Mouse (Mus musculus) retina, adult 2 months (tissue): ENCODE measurements around the gene Klk5.
A peak's percentile ranks its signal among the peaks of the same experiment; 100 is the strongest.

Experiments used
- DNase-seq: peaks from one replicate; pipeline ENCODE4 v3.0.0-alpha.2; 2012; ENCODE audit warnings: low read depth, low spot score

Klk5 gene

DNA sequence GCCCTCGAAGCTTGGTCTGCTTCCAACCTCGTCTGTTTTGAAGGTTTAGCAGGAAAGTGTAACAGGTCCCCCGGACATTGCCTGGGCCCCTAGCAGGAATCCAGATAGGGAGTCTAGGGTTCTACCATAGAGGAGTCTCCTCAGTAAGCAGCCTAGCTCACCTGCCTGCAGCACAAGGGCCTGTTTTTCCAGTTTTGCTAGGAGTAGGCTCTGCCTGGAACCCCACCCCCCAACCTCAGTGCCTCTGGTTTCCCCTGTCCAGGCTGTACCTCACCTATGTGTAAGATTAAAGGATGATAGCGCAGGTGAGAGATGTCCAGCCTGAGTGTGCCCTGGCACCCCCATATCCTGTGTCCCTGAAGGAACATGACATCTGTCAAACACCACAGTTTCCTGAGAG is 34.7 kb downstream of the Klk5 start:
- DNase-seq = no peak

DNA sequence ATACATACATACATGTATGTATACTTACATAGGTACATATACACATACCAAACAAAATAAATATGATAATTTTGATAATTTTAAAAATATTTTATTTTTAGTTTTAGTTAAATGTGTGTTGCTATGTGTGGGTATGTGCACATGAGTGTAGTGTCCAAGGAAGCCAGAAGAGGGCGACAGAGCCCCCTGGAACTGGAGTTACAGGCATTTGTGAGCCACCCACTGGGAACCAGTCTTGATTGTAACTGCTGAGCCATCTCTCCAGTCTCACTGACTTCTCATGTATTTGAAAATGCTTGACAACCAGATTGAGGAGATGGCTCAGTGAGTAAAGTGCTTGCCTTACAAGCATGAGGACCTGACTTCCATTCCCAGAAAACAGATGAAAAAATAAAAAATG is 36.5 kb downstream of the Klk5 start:
- DNase-seq = no peak

DNA sequence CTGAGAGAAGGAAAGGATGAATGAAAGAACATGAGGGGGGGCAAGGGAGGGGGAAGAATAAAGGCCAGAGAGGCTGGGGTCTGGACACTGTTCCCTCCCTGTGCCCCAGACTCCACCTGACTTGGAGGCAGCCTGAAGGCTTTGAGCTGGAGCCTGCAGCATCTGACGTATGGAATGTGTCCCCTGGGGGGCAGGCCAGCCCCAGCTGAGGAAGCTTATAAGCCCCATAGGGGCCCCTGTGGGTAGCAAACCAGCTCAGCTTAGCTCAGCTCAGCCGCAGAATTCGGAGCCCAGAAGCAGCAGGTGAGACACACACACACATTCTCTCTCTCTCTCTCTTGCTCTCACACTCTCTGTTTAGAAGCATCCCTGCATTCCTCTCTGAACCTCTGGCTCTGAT is 39.1 kb downstream of the Klk5 start, which contains the start of gene Klk4:
TSS of gene Klk4 (plus strand) at position 249 of the 400 bp plus-strand sequence.
- DNase-seq = no peak

DNA sequence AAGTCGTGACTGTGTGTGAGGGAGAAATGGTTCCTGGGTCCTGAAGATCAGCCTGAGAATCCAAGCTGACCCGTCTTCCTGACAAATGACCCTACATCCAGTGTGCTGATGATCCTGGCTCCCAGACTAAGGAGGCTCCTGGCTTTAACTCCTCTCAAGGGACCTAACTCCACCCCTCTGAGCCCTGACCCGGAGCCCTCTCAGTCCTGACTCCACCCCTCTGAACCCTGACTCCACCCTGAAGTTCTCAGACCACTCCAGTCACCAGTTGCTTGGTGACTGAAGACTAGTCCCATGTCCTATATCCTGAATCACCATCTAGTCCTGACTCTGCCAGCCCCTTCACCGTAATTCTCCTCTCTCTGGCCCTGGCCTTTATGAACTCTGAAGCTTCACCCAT is 40.6 kb downstream of the Klk5 start:
- no peak for DNase-seq

DNA sequence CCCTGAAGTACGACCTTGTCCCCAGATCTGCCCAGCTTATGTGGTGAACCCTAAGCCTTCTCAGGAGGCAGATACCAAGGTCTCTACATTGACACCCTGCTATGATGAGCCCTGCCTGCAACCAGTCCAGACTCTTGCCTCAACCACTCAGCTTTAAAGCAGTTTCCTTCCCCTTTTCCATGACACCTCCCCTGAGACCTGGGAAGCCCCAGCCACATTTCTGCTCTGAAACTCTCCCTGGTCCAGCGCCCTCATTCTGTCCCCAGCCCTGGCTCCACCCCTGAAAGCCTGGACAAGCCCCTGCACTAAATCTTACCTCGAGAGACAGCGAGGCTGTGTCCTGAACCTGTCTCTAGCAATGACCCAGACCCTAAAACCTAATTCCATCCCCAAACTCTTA is 41.0 kb downstream of the Klk5 start:
- DNase-seq = no peak

DNA sequence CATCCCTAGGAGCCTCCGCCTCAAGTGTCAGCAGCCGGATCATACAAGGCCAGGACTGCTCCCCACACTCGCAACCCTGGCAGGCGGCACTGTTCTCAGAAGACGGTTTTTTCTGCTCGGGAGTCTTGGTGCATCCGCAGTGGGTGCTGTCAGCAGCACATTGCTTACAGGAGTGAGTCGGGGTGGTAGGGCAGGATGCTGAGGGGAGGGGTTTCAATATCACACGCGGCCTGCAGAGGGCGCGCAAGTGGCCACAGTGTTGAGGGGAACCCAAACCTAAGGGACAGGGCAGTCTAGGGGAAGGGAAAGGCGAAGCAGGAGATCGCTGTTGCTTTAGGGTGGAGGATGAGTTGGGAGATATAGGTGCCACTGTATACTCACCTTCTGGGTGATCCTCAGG is 41.8 kb downstream of the Klk5 start:
- DNase-seq = no peak

DNA sequence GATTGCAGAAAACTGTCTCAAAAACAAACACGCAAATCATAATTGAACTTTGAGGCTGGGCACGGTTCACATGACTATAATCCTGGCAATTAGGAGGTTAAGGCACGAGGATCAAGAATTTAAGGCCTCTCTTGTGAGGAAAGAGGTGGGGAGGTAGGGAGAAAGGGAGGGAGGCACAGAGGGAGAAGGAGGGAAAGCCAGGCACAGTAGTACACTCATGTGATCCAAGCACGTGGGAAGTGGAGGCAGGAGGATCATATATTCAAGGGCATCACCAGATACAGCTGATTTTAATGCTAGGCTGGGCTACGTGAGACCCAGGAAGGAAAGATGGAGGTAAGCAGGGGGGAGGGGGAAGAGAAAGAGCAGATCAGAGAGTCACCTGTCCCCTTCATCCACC is 49.6 kb downstream of the Klk5 start:
- DNase-seq = no peak

DNA sequence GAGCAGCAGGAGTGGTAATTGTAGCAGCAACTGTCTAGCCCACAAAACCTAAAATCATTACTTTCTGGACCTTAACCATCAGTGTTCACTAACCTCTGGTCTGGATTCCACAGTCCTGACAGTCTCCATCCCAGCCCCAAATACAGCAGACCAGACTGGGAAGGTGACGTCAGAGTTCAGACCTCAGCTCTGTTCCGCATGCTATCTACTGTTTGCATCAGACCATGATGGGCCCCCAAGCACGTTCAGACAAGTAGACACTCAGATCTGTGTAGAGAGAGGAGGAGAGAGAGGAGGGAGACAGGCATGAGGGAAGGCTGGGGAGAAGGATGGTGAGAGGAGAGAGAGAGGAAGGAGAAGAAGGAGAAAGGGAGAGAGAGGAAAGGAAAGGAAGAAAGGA is 50.0 kb downstream of the Klk5 start:
- no peak for DNase-seq

DNA sequence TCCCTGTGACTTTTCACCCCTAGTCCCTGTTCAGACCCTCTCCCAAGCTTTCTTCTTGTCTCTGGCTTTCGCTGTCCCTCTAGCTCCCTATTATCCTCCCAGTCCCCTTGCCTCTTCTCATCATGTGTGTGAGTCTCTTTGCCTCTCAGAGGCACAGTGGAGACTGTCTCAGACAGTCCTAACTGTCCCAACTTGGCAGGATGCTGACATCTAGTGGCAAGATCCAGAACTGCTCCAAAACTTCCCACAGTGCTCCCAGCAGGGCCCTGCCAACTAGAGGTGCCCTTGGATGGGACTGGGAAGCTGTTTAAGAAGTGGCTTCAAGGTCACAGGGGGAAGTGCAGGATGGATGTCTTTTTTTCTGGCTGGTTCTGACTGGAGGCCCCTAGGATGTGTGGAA is 53.1 kb downstream of the Klk5 start:
- peak; percentile 54 for DNase-seq
